15 mouse cellular contexts compared by ENCODE assay signal in genomic region chr12:80992540-80993122, GRCm38 (mm10). TPM values are rescaled to one million over a fixed set of nuclear protein-coding genes. Genes with fewer than 3 reads are reported as not detected.
DNase-seq lines count a peak whose midpoint lies in the region; ATAC-seq and TF ChIP-seq lines count a peak whose summit lies in the region.
"Had no signal": no experiment of that assay in that cellular context is flagged by ENCODE, and none has a peak within 500 bp of the region (broad histone marks: within the 10 kb centered on the region; RNA-seq: fewer than 3 reads in every experiment).

No protein-coding gene starts in this region.

- no peaks in the 10 kb centered on the region for H3K36me3 ChIP-seq in heart, adult 2 months (ENCODE audit: control insufficient read depth, insufficient read depth, low read length)
- H3K36me3 ChIP-seq in heart, embryonic 12.5 days = no peaks in the 10 kb centered on the region
- H3K36me3 ChIP-seq: embryonic facial prominence, embryonic 10.5 days; neural tube, embryonic 15.5 days had no signal

- 69% methylated on average over 8 of the region's 8 CpGs for WGBS in heart, adult 2 months
- WGBS in heart, embryonic 12.5 days = 73% methylated on average over 8 of the region's 8 CpGs

- H3K4me2 ChIP-seq in heart, embryonic 12.5 days = no peak overlapping the region
- H3K4me2 ChIP-seq: neural tube, embryonic 15.5 days had no signal

- H3K27ac ChIP-seq in heart, adult 2 months = no peak overlapping the region
- no peak overlapping the region for H3K27ac ChIP-seq in heart, embryonic 12.5 days (ENCODE audit: poor library complexity, severe bottlenecking)
- H3K27ac ChIP-seq: embryonic facial prominence, embryonic 10.5 days; neural tube, embryonic 15.5 days had no signal

- no peak for TF ChIP-seq POLR2A in heart, adult 2 months (IDR thresholded peaks at IDR 0.05; ENCODE audit: insufficient read depth, low read depth, low read length)

- no peaks in the 10 kb centered on the region; the same call in 1 of the 2 replicates for H3K27me3 ChIP-seq in heart, adult 2 months (ENCODE audit: control insufficient read depth, insufficient read depth, low read length)
- peaks cover 11% of the 10 kb centered on the region for H3K27me3 ChIP-seq in heart, embryonic 12.5 days (replicated peaks)

- ATAC-seq in heart, embryonic 12.5 days (ENCODE audit: insufficient number of reproducible peaks, low FRiP score) = no peak

- intact Hi-C loops in heart, adult 2 months (cut with DNase I) = no loop called here

- TF ChIP-seq CTCF in heart, adult 2 months (IDR thresholded peaks at IDR 0.05) = peak; percentile 26

- no peaks in the 10 kb centered on the region for H3K4me1 ChIP-seq in heart, adult 2 months (ENCODE audit: control insufficient read depth, insufficient read depth, low read length)
- no peaks in the 10 kb centered on the region for H3K4me1 ChIP-seq in heart, embryonic 12.5 days (replicated peaks)
- H3K4me1 ChIP-seq: neural tube, embryonic 15.5 days had no signal

- DNase-seq in heart, adult 2 months = no peak
- DNase-seq in ovary, postnatal 36 days (ENCODE audit: low spot score) = peak; percentile 26
- DNase-seq in ovary, postnatal 14 days (ENCODE audit: low spot score) = no peak
- DNase-seq in adrenal gland, adult 8-10 months = peak; percentile 29
- peak; percentile 24 for DNase-seq in thymus, postnatal 25 days
- DNase-seq in frontal cortex, postnatal 14 days (ENCODE audit: low spot score in 2 of 2) = no peak
- DNase-seq in kidney, postnatal 25 days = no peak
- DNase-seq: cerebellum, adult 18-20 months; kidney, adult 2 months; left cerebral cortex, postnatal 4 days; right cerebral cortex, postnatal 14 days had no signal

- H3K9me3 ChIP-seq in heart, embryonic 12.5 days (replicated peaks) = peaks cover 5% of the 10 kb centered on the region
- H3K9me3 ChIP-seq: neural tube, embryonic 15.5 days had no signal

- no peaks in the 10 kb centered on the region for H3K79me2 ChIP-seq in heart, adult 2 months (replicated peaks; ENCODE audit: control insufficient read depth, insufficient read depth, low read length)

- no peak for TF ChIP-seq EP300 in heart, adult 2 months (IDR thresholded peaks at IDR 0.05; ENCODE audit: insufficient read depth, low read depth, low read length)

- H3K9ac ChIP-seq in heart, adult 2 months (ENCODE audit: low read depth, low read length) = no peak overlapping the region
- no peak overlapping the region for H3K9ac ChIP-seq in heart, embryonic 12.5 days
- H3K9ac ChIP-seq: neural tube, embryonic 15.5 days had no signal

- no peak overlapping the region for H3K4me3 ChIP-seq in heart, adult 2 months
- no peak overlapping the region for H3K4me3 ChIP-seq in heart, embryonic 12.5 days
- H3K4me3 ChIP-seq: embryonic facial prominence, embryonic 10.5 days; neural tube, embryonic 15.5 days had no signal

RNA-seq across cellular contexts. Expression of gene Slc10a1, which starts 24.1 kb away (rescaled TPM):
- total RNA-seq in heart, adult 2 months (2021) = not detected
- 0.61 TPM in 1 of 2 replicates, not detected in the other for polyA plus RNA-seq in heart, adult 2 months (2012; rRNA removed)
- 0.53 and 0.64 TPM in 2 replicates for polyA plus RNA-seq in heart, embryonic 12.5 days (2016; fragmentation: Nextera tagmentation; extraction: Ambion mirVana)
- under 1 TPM in 2 of 4 experiments, not detected in 2; 0.22 to 0.23 TPM for total RNA-seq in adrenal gland, adult 8-10 months (2022)
- total RNA-seq: heart, adult 8-10 months; left cerebral cortex, postnatal 4 days had no signal

RNA-seq across cellular contexts. Expression of gene Smoc1, which starts 34.0 kb away (rescaled TPM):
- 1 to 10 TPM; 4.8 to 6.2 TPM for total RNA-seq in heart, adult 2 months (2021)
- polyA plus RNA-seq in heart, adult 2 months (2012; rRNA removed) = 6.9 and 8.0 TPM in 2 replicates
- 5.8 and 6.9 TPM in 2 replicates for polyA plus RNA-seq in heart, embryonic 12.5 days (2016; fragmentation: Nextera tagmentation; extraction: Ambion mirVana)
- 100 to 1,000 TPM; 130 to 186 (median 164) TPM for total RNA-seq in adrenal gland, adult 8-10 months (2022)

RNA-seq across cellular contexts. Expression of gene Srsf5, which starts 47.3 kb away (rescaled TPM):
- 100 to 1,000 TPM; 115 to 126 TPM for total RNA-seq in heart, adult 2 months (2021)
- 217 and 259 TPM in 2 replicates for polyA plus RNA-seq in heart, adult 2 months (2012; rRNA removed)
- polyA plus RNA-seq in heart, embryonic 12.5 days (2016; fragmentation: Nextera tagmentation; extraction: Ambion mirVana) = 439 and 445 TPM in 2 replicates
- total RNA-seq in adrenal gland, adult 8-10 months (2022) = 100 to 1,000 TPM; 281 to 615 (median 513) TPM

Comparison
In these comparisons a context has a peak if more than half of its experiments do, and no peak if none do; other contexts are left out.
1. DNase-seq: peak in ovary, postnatal 36 days (single experiment), adrenal gland, adult 8-10 months (single experiment) and thymus, postnatal 25 days (single experiment); none in heart, adult 2 months (0 of 2), ovary, postnatal 14 days (single experiment), frontal cortex, postnatal 14 days (0 of 2) and kidney, postnatal 25 days (0 of 2).
2. RNA of gene Smoc1, which starts 34.0 kb away (total RNA-seq): 130 to 186 TPM in adrenal gland, adult 8-10 months; 4.8 to 6.2 TPM in heart, adult 2 months; every median in the first group is over 10 times any median in the second.